Mouse (Mus musculus) lung, postnatal 14 days (tissue): Measurements from ENCODE around the gene Myo1d.

Experiments used
- DNase-seq: peaks from one replicate; pipeline ENCODE4 v3.0.0; 2021

The Myo1d gene

DNA sequence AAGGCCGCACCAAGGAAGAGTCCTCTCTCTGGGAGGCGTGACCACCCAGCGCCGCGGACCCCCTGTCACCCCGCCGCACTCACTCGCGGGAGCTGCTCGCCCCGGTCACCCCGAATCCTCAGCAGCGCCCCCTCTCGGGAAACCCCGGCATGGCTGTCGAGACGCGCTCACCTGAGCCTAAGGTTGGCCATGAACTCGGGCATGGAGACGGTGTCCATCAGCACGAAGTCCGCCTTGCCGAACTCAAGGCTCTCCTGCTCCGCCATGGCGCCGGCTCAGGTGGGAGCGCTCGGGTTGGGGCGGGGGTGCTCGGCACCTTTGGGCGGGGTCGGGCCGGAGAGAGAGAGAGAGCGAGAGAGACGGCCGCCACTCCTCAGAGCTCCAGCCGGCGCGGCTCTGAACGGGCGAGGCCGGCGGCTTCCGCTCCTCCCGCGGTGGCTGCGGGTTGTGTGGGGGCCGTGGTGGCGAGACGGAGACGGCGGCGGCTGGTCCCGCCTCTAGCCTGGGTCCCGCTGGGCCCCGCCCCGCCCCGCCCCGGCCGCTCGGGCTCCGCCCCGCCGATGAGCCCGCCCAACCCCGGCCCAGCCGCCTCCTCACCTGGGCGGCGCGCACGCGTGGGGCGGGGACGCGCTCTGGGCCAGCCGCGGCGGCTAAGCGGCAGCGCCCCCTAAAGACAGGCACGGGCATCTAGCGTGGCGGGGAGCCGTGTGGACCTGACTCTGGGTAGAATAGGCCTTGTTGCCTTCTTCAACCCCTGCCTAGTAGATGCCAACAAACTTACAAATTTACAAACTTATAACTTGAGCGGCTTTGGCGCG, at the start of gene Myo1d:
Myo1d (minus strand) TSS at position 499 of the 818 bp plus-strand sequence.
- peak; percentile 93 for DNase-seq

DNA sequence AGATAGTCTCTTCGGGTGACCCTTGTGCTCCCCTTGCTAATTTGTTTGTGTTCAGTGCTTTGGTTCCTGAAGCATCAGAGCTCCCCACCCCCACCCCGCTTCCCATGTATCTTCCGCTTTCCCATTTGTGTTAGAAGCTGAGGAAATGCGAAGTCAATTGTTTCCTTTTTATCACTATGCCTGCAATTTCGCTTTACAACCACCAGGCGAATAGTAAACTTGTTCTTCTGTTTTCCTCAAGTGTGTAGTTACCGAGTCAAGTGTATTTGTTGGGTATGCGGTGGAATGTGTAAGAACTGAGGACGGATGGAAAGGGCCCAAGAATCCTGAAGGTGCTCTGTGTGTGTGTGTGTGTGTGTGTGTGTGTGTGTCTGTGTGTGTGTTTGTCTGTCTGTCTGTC, 42.0 kb upstream of the Myo1d start:
- DNase-seq, result no peak

DNA sequence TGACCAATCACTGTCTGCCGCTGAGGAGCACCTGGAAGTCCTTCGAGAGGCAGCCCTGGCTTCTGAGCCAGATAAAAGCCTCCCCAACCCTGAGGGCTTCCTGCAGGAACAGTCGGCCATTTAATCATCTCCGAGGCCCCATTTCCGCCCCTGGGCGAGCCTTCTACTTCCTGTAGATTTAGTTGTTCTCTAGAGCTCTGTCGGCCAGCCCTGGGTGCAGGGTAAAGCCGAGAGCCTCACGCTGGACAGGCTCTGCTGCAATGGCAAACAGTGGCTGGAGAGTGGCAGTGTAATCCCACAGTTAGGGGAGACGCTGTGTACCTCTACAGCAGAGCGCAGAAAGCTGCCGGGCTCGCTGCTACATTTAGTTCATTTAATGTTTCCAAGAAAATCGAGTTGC, 41.5 kb upstream of the Myo1d start:
- DNase-seq, result peak; percentile 47

DNA sequence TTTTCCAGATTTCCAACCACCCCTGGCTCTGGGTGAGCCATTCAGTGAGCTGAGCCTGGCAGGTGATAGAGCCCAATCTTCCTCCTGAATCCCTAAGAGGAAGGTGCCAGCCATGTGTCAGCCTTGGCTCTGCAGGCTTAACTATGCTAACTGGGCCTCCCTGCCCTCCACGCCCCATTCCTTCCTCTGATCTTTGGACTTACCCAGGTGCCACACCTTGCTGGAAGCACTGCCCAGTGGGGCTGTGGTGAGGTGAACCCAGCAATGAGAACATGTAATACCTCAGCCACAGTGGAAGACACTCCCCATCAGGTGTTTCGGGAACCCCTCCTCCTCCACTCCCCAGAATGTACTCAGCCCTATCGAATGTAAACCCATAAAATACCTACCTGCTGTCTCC, 40.3 kb upstream of the Myo1d start:
- peak; percentile 11 for DNase-seq

DNA sequence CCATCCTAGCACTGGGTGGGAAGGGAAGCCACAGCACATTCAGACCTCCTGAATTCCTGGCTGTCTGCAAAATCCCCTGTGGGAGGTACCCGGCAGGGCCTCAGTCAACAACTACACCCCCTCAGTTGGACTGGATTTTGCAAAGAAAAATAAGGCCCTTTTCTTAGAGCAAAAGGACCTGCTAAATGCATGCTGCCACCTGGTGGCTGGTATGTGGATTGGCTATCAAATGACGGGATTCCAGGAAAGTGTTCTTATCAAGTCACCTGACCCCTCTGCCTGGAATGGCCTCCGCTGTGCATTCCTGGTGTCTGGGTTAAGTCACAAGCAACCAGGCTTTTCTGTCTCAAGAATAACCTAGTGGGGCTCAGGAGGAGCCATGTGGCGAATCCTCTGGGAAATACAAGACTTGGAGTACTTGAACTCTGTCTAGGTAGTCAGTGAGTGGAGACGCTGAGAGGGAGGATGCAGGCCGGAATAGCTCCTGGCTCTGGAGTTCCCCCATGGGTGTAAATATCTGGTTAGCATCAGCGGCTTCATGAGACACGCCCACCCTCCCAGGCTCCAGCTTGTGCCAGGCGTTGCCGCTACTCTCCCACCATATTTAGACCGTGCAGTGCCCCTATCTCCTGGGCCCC, 38.4 kb upstream of the Myo1d start:
- peak; percentile 85 for DNase-seq

DNA sequence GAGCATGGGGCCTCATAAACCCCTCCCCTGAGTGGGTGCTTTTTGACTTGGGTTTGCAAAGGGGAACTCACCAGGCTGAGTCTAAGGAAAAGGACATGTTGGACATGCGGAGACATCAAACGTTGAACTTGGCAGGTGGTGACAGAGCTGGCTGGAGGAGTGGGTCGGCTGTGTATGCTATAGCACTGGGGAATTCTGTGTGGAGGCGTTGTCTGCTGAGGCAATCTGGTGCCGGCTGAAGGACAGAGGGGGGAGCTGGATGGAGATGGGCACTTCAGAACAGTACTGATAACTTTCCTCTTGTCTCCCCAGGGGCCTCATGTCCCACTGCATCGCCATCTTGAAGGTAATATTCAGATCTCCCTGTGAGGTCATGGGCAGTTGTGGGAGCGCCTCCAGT, 35.5 kb upstream of the Myo1d start:
- DNase-seq, result no peak

DNA sequence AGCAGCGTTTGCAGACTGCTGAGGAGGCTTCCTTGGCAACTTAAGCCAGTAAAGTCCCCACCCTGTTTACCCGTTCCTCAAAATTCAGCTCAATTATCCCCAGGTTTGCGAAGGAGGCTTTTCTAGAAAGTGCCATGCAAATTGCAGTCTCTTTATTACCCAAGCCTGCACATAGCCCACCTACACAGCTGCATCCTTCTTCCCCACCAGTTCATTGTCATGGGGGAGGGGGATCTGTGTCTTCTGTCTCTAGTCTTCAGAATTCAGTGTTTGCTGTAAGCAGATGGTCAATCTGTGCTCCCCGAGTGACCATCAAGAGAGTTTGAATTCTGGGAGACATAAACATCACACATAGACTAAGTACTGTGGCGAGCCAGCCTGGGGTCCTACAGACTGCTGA, 31.3 kb upstream of the Myo1d start:
- DNase-seq, result no peak

DNA sequence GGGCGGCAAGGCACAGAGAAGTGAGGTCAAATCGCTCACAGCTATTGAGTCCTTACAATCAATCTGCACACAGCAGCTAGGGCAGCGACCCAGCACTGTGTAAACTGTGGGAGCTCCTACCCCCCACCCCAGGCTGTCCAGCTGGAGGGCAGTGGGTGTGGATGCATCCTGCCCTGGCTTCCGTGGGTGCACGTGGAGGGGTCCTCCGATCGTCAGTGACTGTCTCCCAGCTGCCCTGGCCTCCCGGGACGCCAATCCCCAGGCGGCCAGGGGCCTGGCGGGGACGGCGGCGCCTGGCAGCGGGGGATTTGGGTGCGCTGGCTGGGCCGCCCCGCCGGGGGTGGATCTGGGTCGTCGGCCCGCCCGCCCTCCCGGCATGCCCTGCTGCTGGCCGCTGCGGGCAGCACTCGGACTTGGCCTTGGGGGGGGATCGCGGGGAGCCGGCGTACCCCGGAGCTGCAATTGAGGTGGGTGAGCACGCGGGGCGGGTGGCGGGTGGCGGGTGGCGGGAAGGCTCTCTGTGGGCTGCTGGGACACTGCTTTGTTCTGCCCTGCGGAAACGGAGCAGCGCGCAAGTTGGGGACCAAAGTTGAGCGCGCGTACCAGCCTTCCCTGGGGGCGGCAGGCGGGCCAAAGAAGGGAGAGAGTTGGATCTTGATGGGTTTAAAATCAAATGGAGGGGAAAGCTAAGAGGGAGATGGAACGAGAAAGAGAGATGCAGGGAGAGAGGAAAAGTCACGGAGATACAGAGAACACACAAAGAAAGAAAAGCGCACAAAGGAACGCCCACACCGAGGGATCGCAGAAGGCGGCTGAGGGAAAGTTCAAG, 30.4 kb upstream of the Myo1d start, which contains the start of gene Tmem98:
Tmem98 (plus strand) TSS at position 183 of the 829 bp plus-strand sequence.
- peak; percentile 50 for DNase-seq

DNA sequence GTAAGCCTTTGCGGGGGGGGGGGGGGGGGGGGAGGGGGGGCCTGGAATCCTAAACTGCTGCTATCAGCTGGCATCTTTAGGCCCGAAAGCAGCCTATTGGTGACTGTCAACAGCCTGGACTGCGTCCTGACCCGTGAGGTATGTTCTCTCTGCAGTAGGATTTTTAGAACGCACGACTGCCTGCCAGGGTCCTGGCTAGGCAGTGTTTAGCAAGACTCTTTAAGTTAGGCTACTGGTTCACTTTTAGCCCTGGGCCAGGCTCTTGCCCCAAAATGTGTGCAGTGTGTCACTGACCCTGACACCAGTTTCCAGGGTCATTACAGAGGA, 29.8 kb upstream of the Myo1d start:
- no peak for DNase-seq

DNA sequence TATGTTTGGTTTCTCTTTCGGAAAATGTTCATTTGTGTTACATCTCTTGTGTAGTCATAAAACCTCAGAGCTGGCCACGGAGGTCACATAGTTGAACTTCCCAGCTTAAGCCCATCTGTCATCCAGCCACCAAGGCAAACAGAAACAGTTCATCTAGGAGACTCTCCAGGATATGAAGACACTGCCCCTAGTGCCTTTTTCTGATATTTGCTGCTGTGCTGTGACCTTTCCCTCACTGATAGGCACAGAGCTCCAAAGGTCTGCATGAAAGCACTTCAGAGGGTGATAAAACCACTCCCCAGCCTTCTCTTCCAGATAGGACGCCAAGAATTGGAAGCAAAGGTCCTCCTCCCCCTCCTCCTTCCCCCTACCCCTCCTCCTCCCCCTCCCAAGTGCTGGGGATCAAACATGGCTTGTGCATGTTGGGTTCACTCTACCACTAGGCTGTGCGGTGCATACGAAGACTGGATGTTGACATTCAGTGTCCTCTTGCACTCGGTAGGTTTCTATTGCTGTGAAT, 28.8 kb upstream of the Myo1d start:
- peak; percentile 37 for DNase-seq

DNA sequence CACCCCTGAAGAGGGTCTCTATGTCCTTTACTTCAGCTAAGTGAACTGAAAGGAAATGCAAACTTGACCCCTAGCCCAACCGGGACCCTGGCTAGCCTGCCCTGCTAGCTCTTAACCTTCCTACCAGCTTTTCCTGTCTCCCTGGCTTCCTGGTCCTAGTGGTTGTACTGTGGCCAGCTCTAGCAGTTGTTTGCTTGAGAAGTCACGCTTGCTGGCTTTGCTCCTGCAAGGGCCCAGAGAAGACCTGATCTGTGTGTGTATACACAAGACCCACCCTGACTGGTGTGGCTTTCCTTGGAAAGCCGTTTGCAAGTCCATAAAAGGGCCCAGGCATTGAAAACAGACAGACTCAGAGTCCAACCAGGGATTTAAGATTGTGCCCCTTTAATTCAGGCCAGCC, 22.9 kb upstream of the Myo1d start:
- DNase-seq, result peak; percentile 66

DNA sequence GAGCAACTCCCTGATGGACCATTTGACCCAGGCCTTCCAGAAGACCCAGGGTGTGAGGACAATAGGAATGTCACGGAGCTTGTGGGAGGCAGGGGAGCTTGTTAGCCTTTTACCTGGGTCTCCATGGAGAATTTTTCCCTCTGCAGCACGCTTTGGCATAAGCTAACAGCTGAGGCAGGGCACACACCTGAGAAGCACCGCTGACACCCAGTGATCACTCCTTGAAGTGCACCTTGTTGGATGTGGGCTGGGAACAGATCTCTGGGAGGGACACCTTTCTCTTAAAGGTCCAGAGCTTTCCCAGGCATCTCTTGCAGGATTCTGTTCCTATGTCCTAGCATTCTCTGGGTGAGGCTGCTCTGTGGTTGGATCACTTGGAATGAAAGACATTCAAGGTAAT, 20.2 kb upstream of the Myo1d start:
- DNase-seq, result peak; percentile 16

DNA sequence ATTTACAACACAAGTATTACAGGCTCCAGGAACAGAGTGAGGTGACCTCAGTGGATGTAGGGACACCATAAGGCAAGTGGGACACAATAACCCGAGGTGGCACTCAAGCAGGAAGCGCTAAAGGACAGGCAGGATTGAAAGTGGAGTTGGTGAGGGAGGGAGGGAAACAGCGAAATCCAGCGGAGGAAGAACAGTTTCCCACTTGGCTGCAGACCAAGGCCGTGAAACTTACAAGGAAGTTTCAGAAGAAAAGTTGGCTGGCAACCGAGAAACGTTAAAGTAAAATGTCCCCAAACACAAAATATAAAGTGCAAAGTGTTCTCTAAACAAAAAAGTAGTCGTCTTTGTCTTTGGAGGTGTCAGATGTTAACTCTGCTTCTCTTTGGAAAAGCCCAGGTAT, 15.6 kb upstream of the Myo1d start:
- DNase-seq, result peak; percentile 50

DNA sequence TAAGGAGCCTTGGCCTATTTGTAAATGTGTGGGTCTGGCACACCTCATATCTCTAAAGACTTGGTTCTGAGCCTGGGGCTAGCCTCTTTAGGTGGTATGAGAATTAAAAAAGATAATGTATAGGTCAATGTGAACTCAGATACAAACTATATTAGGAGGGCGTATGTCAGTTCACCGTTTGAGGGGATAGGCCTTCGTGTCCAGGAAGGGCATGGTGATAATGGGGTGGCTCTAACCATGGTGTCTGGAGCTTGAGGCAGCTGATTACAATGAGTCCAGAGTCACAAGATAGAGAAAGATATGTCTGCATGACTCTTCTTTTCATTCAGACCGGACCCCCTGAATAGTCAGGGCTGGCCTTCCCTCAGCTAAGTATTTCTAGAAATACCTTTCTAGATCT, 14.5 kb upstream of the Myo1d start:
- no peak for DNase-seq

DNA sequence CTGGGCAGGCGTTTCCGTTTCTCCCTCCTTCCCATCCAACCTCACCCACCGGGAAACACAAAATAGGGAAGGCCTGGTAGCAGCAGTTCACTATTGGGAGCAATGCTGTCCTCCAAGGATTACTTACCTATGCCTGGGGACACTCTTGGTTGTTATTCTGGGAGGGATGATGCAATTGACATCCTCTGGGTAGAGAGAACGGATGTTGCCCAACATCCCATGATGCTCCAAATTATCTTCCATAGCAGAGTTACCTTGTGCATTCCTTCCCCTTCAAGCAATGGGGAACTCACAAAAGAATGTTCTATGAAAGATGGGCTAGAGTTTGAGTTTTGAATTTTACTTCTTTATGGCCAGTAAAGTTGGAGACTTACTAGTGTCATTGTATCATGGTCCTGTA, 13.6 kb upstream of the Myo1d start:
- DNase-seq, result no peak

DNA sequence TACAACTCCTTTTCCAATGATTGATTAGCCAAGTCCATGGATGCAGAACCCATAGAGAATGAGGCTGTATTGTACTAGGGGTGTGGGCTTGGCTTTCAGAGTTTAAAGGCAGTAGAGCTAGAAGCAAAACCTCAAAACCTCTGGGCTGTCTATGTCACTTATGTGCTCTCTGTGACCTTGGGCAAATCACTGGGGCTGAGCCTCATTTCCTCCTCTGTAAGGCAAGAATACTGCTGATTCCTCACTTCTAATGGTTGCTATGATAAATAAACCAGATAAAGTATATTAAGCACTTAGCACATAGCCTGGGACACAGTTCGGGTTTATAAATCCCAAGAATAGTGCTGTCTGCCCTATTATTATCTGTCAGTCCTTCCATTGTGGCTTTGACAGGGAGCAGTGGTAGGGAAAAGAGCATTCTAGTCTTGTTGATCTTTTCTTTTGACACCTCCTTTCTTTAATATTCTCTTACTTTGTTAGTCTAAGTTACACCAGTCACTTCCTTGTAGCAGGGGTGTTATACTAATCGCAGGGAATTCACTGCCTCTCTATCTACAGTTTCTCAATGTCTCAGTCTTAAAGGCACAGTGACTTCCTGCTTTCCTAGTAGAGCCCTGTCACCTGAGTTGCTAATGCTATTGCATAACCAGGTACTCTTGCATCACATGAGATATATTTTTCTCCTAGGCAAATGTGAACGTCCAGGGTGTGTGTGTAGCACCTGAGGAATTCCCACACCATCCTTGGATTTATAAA, 12.0 kb upstream of the Myo1d start:
- DNase-seq, result no peak

DNA sequence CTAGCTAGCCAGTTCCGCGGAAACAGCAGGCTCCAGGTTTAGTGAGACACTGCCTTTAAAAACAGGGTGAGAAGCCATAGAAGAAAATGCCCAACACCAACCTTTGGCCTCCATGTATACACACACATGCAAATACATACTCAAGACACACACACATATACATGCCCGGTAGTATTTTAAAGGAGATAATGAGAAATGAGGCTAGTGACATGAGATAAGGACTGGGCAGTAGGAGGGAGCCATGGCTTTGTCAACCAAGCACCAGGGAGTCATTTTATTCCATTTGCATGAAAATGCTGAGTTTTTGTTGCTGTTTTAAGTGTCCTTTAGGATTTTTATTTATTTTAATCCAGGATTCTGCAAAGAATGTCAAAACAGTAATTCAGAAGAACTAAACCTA, 10.6 kb upstream of the Myo1d start:
- DNase-seq, result no peak

DNA sequence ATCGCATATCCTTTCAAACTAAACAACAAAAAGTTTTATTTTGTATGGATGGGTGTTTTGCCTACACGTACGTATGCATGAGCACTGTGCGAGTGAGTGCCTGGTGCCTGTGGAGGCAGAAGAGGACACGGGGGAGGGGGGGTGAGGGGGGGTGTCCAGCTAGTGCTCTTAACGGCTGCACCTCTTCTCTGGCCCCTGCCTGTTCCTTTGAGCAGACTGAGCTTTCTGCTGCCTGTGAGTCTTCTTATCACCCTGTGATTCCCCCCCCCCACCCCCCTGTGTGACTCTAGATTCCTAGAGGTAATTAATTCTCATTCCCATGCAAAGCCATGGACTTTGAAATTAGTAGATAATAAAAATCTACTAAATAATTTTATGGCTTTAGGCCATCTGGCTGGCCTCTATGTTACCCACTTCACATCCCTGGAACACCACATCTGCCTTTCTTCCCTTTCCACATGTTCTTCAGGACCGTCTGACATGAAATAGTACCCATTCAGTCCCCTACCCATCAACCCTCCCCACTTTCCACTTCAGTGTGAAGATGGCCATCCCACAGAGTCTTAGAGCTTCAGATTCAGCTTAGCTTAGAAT, 9.9 kb upstream of the Myo1d start:
- no peak for DNase-seq

DNA sequence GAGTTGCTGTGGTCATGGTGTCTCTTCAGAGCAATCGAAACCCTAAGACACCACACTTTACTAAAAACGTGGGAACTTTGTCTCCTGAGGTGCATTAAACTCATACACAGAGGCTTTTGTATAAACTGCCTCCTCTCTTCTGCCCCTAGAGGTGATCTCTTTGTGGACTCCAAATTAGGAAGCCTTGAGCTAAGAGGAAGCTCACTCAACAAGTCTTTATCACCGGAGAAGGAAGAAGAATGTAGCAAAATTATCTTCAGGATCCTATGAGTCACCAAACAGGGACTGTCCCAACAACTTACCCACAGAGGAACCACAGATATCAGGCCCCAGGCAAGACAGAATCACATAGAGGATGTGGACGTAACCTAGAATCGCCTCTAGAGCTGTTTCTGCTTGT, 5.8 kb upstream of the Myo1d start:
- no peak for DNase-seq

DNA sequence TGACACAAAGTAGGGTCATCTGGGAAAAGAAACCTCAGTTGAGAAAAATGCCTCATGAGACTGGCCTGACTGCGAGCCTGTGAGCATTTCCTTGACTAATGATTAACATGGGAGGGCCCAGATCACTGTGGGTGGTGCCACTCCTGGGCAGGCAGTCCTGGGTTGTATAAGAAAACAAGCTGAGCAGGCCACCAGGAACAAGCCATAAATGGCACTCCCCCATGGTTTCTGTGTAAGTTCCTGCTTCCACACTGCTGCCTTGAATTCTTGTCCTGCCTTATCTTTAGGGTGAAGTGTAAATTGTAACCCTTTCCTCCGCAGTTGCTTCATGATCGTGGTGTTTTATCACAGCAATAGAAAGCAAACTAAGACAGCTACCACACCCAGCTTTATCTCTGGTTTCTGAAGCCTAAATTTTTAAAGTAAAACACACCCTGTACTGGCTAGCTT, 4.5 kb upstream of the Myo1d start:
- no peak for DNase-seq

DNA sequence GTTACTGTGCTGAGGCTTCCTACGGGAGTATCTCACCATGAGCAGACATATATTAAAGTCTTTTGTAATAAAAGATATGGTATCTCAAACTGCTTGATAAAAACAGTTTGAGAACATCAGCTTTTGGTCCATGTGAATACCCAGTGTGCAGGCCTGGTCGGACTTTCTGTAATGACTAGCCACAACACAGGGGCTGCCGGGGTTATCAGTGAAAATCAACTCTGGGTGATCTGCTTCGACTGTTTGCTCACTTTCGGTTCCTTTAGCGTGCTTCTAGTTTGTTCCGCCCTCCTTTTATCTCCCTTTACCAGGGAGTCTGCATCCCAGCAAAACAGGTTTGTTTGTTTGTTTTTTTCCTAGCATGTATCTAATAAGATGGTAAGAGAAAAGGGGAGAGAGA, 3.6 kb upstream of the Myo1d start:
- no peak for DNase-seq

DNA sequence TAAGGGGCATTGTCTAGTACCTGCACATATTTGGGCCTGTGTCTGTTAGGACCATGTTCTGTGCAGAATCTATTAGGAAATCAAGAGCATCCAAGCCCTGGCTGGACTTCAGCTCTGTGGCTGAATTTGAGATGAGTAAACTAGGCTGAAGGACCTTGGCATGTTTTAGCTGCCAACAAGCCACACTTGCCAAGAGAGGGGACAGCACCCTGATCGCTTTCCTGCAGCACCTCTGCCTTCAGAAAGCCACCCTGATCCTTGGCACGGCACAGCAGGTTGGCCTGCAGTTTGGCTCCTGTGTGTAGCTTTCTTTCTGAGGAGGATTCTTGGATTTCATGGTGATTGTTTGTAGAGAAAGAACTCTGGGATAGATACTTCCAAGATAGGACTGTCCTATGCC, 1.7 kb upstream of the Myo1d start:
- DNase-seq, result no peak
